Mouse (Mus musculus) embryo, embryonic 11.5 days (tissue): ENCODE measurements around the gene Fasn.
"Not testable (repeated sequence)": the region's sequence is repeated elsewhere in the genome, so short reads cannot be mapped to it uniquely, and the experiment has no call there.

ENCODE experiments used
- DNase-seq: peaks from one replicate; pipeline ENCODE4 v3.0.0-alpha.2; 2012; ENCODE audit warnings: low read depth, low spot score

Fasn gene

DNA sequence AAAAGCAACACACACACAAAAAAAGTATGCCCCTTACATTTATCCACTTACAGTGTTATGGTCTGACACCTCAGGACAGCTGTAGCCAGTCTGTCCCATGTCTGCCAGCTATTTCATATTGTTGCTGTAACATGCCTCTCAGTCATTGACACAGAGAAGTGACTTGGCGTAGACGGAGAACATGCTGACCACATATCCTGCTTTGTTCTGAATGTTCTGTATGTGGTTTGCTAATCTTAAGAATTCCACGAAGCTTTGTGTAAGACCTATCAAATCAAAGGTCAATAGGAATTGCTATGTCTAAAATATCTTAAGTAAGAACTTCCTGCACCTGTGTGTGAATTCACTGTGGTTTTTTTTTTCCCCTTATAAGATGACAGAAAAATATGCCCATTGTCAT lies 26.1 kb downstream of the Fasn start:
- DNase-seq: no peak

DNA sequence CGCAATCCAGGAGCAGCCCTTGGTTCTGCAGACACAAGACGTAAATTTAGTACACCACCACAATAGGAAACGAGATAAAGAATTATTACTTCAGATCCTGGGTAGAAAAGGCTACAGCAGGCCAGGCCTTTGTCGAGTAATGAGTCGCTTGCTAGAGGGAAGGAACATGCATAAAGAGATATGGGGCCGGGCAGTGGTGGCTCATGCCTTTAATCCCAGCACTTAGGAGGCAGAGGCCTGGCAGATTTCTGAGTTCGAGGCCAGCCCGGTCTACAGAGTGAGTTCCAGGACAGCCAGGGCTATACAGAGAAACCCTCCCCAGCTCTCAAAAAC lies 27.8 kb downstream of the Fasn start:
- no peak for DNase-seq

DNA sequence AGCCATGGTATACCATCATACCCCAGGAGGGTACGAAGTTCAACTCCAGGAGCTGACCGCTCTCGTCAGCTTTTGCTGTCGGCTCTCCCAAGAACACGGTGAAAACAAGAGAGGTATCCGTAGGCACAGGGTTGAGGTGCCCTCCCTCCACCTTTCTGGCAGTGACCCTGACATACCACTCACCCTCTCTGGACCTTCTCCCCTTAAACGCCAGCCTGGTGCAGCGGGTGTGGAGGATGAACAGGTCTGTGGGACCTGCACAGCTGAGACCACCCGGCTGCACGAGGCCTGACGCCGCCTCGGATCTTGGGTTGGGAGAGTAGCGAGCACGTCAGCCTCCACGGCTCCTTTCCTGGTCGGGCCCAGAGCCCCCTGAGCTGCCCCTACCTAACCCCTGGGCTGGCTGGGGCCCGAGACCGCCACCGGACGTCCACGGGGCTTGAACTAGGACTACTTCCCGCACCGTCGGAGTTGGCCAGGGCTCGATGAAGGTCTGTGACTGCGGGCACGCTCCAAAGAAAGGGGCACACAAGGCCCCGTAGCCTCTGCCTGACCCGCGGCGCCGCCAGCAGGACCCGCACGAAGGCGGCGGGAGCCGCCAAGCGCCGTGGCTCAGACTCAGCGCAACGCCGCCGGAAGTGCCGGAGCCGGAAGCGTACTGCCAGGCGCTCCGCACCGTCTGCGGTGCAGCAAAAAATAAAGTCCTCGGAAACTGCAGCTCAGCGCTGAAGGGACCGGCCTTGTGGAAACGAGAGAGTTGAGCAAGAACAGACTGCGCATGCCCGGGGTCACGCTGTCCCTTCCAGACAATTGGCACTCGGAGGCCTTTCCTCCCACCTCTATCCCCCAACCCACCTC lies 28.4 kb downstream of the Fasn start, which contains the start of gene Dus1l:
Dus1l (minus strand) TSS at position 648 of the 858 bp plus-strand sequence.
- DNase-seq: peak; percentile 97

DNA sequence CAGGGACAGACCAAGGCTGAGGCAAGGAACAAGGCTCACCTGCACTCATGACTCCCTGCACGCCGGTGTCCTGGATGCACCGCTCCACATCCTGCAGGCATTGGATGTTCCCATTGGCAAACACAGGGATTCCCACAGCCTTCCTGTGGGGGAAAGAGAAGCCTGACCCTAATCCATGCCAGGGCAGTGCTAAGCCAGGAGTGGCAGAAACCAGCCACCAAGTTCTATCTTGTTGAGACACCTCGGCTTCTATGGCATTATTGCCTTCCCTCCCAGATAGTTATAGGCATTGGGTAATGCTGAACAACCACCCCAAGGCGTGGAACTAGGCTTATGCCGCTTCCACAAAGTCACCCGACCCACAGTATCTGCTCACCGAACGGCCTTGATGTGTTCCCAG lies 31.7 kb downstream of the Fasn start:
- DNase-seq: no peak

DNA sequence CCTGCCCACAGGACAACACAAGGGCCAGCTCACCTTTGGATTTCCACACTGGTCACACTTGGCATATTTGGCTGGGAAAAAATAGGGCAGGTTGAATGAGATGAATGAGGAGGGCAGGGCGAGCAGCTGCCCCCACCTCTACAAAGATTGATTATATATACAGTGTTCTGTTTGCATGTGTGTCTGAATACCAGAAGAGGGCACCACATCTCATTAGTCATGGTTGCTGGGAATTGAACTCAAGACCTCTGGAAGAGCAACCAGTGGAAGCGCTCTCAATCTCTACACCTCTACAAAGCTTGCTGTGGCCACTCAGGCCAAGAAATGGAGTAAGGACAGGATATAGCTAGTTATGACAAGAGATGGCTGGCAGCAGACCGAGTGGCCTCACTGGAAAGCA lies 34.5 kb downstream of the Fasn start:
- DNase-seq: no peak

DNA sequence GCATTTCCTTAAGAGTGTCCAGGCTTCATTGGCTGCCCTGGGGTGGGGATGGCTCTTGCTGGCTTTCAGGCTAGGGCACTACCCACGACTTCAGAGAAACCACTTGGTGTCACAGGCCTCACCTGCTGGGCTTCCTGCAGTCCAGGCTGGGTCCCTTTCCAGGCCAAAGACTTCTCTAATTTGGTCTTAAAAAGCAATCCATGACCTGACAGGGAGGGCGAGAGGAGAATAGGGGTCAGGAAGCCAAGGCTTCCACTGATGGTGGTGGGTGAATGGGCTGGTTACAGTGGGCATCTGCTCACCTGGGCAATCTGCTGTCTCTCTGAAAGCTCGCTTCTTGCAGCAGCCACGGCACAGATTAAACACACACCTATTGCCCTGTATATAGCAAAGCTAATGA lies 35.0 kb downstream of the Fasn start:
- no peak for DNase-seq

DNA sequence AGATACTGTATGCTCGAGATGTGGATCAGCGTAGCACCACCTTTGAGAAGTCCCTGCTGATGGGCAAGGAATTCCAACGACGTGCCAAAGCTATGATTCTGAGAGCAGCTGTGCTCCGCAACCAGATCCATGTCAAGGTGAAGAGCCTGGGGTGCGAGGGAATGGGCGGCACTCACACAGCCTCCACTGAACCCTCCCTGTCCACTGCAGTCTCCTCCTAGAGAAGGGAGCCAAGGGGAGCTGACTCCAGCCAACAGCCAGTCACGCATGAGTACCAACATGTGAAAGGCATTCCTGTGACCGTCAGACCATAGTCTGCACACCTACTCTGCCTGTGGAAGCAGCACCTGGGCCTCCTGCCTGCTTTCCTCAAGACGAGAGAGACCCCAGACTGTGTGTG lies 35.9 kb downstream of the Fasn start:
- not testable (repeated sequence) for DNase-seq

DNA sequence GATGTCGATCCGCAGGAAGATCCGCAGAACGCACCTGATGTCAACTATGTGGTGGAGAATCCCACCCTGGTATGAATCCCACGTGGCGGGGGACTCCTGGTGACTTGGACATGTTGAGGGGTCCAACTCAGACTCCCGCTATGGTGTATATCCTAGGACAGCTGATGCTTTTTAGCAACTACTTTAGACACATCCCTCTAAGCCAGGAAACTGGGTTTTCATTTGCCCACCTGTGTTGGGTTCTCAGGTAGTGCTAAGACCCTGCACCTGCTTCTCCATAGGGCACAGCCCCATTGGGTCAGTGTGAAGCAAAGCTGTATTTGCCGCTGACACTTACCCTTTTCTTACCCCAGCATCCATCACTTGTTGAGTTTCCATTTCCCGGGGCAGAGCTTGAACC lies 39.2 kb downstream of the Fasn start:
- DNase-seq: no peak

DNA sequence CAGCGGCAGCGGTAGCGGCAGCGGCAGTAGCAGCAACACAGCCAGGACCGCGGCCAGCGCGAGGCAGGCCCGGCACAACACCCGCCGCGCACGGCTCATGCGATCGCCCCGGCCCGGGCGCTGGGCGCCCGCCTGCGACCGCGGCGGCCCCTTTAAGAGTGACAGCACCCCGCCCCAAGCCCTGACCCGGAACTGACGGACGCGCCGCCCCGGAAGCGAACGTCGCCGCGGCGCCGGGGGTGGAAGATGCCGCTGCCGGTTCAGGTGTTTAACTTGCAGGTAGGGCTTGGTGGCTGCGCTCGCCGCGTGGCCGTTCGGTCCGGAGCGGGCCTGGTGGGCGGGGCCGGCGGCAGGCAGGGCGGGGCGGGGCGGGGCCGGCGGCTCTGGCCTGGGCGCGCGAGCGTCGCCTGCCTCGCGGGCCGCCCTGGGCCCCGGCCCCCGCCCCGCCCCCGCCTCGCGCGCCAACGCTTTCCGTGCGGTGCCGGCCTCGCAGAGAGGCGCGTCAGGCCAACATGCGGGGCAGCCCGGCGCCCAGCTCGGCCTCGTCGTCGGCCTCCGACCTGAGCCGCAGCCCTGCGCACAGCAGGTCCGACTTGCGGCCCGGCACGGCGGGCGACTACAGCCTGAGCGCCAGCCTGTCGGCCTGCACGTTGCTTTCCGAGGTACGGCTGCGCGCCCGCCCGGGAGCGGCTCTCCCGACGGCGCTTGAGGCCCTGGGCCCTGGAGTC lies 40.1 kb downstream of the Fasn start, which contains the start of the genes Rfng and Gps1:
Rfng (minus strand) TSS at position 144 of the 728 bp plus-strand sequence.
Gps1 (plus strand) TSS at position 209 of the 728 bp plus-strand sequence.
- DNase-seq: peak; percentile 64

DNA sequence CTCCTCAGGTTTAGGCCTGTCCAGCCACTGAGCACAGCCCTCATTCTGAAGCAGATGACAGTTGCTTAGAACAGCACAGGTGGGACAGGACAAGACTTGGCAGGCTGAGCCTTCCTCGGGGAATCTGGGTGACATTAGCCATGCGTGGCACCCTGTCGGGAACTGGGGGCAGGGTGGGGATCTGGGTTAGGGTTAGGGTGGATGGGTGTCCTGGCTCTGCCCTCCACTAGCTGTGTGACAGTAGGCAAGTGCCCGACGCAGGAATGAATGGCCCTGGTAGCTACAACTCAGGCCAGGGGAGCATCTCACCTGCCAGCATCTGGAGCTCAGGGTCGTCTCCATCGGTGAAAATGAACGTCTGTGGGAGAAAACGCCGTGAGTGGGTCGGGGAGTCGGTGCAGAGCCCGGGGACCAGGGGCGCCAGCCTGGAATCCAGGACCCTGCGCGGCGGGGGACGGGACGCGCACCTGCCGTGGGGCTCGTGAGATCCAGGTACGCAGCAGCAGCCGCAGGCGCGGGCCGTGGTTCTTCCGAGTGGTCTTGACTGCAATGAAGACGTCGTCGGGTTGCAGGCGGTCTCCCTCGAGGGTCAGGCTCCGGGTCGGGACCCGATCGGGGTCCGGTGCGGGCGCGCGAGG lies 40.8 kb downstream of the Fasn start:
- DNase-seq: no peak

DNA sequence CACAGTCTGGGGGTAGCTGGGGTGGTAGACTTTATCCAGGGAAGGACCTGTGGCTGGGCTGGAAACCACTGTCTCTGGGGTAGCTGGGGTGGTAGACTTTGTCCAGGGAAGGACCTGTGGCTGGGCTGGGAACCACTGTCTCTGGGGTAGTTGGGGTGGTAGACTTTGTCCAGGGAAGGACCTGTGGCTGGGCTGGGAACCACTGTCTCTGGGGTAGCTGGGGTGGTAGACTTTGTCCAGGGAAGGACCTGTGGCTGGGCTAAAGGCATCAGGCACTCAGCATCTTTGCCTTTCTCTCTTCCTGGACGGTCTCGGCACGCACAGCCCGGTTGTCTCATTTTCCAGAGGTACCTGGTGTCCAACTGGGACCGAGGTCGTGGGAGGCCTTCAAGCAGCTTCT lies 43.0 kb downstream of the Fasn start:
- DNase-seq: not testable (repeated sequence)

DNA sequence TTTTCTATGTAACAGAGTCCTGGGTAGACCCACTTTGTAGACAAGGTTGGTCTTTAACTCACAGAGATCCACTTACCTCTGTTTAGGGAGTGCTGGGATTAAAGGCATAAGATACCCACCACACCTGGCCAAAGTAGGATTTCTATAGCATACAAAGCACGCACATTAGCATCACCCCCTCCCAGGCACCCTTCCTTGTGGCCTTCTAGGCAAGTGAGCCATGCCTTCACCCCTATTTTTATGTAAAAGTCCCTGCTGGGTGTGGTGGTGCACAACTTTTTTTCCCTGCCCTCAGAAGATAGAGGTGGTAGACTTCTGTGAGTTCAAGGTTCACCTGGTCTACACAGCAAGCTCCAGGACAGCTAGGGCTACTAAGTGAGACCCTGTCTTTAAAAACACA lies 44.5 kb downstream of the Fasn start:
- no peak for DNase-seq

DNA sequence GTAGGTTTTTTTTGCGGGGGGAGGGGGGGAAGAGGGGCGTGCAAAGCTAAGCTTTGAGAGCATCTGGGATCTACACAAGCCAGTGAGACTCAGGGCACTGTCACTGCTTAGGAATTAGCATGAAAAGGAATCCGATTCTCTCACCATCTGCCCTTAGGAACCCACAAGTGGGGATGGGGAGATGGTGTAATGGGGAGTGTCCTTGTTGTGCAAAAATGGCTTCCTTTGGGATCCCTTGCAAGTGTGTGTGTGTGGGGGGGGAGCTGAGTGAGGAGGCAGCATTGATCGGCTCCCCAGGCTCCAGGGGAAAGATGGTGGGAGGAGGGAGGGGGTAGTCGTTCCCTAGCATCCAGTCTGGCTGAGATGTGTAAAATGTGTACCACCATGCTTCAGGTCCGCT lies 47.2 kb downstream of the Fasn start:
- DNase-seq: no peak

DNA sequence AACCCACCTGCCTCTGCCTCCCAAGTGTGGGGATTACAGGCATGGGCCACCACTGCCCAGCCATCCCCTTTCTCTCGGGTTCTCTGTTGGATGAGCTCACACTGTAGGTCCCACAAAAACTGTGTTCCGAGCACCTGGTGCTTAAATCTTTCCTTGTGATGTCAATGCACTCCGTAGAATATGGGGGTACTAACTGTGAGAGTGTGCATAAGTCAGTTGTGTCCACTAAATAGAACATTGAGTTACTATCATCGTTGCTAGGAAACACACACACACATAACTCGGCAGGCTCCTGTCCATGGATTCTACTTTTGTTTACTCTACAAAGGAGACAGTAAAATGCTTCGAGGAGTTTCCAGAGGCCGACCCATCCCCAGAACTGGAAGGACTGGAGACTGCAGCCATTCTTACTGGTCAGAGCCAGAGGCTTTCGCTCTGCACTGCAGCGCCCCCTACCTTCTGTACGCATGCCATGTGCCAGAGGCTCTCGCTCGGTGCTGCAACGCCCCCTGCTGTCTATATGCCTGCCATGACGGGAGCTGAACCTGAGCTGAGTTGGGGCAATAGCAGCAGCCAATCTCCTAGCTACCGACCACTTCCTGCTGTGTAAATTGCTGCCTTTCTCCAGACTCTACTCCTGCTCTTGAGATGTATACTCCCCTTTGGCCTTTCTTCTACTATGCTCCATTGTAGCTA lies 48.4 kb downstream of the Fasn start:
- peak; percentile 88 for DNase-seq

DNA sequence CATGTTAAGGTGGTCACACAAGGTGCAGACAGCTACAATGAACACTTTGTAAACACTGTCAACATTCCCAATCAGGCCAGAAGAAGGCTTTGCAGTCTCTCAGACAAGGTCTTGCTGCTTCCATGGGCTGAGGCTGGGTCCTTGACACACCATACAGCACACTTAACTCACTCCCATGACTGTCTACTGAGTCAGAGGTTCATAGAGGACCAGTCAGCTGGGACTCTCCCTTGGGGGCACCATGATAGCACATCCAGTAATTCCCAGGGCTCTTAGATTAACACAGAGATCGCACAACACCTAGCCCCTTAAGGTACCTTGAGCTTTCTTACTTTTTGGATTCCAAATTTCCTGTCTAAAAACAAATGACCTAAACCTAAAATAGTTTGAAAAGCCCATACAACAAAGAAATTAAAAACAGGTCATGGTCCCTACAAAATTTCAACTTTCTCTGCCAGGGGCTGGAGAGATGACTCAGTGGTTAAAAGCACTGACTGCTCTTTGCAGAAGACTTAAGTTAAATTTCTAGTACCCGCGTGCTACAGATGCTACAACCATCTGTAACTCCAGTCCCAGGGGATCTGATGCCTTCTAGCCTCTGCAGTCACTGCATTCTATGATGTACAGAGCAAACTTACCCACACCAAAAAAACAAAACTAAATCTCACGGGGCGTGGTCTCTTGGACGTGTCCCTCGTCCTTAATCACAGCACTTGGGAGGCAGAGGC lies 50.7 kb downstream of the Fasn start:
- DNase-seq: no peak

DNA sequence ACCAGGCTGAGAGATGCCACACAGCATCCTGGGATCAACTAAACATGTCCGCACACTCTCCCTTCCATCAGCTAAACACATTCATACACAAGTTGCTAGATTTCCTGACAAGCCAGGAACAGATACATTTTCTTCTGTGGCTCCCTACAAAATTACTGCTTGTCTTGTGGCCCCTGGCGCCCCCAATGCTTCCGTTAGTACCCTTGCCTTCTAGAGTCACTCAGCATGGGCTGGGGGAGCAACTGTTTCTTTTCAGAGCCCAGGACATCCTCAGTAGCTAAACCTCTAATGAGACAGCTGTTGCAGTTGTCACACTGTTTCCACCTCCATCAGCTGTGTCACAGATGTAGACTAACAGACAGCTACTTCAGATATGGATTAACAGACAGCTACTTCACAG lies 51.6 kb downstream of the Fasn start:
- no peak for DNase-seq

DNA sequence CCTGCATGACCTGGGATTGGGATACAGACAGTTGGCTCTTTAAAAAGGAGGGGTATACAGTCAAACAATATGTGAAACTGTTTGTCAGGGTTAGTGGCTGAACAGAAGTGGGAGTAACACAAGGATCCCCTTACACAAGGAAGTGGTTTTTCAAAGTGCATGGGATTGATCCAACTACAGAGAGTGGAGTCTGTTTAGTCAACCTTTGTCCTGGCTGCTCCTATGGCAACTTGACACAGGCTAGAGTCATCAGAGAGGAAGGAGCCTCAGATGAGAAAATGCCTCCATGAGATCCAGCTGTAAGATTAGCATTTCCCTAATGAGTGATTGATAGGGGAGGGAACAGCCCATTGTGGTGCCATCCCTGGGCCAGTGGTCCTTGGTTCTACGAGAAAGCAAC lies 56.1 kb downstream of the Fasn start:
- no peak for DNase-seq

DNA sequence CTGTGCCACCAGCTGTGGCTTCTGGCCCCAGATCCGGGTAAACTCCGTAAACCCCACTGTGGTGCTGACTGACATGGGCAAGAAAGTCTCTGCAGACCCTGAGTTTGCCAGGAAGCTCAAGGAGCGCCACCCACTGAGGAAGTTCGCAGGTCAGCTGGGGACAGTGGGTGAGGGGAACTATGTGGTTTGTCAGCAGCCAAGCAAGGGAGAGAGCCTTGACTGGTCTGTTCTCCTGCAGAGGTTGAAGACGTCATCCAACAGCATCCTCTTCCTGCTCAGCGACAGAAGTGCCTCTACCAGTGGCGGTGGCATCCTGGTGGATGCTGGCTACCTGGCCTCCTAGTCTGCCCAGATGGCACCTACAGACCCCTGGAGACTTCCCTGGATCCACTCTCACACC lies 57.3 kb downstream of the Fasn start:
- DNase-seq: not testable (repeated sequence)

DNA sequence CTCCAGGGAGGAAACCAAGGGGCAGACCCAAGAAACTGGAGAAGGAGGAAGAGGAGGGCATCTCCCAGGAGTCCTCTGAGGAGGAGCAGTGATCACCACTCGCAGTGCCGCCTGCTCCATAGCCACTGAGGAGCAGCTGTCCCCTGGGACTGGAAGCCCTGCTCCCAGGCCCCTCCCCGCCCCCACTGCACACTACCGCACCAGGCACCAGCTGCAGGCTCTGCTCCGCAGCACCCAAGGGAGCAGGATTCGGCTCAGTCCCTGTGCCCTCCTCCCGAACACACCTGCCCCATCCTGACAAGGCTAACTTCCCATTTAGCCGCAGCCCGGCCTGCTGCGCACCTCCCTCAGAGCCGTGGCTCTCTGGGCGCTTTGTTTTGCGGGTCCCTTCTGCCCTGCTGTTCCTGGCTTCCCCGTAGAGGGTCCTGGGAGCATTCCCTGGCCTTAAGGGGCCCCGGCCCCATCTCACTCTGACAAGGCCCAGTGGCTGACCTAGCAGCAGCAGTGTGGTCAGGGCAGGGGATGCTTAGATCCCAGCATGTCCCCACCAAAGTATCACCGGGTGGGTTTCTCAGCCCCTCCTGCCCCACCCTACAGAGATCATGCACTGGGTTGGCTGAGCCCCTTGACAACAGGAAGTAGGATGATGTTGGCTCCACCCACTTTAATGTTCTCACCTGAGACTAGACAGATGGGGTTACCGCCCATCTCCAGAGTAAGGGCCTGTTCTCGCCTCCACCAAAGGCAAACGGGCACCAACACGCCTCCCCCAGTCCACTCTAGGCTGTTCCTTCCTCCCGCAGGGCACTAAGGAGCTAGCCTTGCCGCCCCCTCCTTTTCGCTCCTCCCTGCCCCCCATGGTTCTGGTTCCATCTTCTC lies 61.0 kb downstream of the Fasn start:
- DNase-seq: not testable (repeated sequence)

DNA sequence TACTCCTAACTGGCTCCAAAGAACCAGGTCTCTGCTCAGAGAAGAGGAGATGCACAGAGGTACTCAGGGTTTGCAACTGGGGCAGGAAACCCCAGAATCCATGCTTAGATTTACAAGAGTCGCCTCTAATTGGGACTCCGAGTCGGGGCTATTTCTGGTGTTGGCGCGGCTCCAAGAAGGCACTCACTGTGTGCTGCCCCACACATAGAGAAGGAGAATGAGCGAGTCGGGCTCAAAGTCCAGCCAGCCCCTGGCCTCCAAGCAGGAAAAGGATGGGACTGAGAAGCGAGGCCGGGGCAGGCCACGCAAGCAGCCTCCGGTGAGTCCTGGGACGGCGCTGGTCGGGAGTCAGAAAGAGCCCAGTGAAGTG lies 61.7 kb downstream of the Fasn start, which contains the start of gene Hmga1b:
Hmga1b (plus strand) TSS at position 123 of the 370 bp plus-strand sequence.
- DNase-seq: not testable (repeated sequence)
